Mouse (Mus musculus): ENCODE measurements around the gene Zc3hc1. TPM values are rescaled to one million over a fixed set of nuclear protein-coding genes. Genes with fewer than 3 reads are reported as not detected.

Gene Zc3hc1
- 29.7 to 37.9 TPM (median 35.1 TPM) in 4 replicates for total RNA-seq (2023; ENCODE audit: inconsistent age)

DNA sequence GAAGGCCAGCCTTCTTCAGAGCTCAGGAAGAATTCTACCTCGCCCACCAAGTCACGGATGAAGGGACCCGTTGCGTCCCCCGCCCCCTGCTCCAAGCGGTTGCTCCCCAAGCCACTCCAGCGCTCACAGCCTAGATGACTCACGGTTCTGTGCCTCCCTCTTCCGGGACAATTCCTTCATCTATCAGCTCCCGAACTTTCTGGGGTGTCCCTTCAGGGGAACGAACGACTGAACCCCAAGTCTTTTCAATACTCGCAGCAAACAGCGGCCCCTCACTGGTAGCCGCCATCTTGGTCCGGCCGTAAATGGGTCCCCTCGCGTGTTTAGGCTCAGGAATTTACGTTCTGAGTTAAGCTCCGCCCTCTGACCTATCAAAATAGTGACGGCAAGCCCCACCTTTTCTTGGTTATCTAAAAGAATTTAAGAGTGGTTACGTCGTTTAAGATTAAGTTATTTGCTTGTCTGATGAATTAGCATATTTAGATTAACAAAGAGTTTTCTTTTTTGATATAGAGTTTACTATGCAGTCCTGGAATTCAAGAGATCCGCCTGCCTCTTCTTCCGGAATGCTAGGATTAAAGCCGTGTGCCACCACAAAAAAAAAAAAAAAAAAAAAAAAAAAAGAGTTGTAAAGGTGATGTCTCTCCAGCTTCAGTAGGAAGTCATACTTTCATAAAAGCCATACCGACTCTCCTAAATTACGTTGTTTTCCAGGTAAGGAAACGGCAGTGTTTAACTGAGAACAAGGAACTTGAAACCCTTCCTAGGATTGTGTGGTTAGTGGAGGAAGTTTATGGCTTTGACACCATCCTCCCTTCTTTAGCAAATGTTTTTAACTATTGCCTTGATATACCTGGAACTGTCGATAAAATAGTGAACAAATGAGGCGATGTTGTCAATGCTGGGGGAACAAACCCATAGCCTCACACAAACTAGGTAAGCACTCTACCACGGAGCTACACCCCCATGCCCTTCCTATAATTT lies at the start of gene Zc3hc1:
Gene Zc3hc1 (minus strand): TSS at position 315 of the 984 bp plus-strand sequence.

DNA sequence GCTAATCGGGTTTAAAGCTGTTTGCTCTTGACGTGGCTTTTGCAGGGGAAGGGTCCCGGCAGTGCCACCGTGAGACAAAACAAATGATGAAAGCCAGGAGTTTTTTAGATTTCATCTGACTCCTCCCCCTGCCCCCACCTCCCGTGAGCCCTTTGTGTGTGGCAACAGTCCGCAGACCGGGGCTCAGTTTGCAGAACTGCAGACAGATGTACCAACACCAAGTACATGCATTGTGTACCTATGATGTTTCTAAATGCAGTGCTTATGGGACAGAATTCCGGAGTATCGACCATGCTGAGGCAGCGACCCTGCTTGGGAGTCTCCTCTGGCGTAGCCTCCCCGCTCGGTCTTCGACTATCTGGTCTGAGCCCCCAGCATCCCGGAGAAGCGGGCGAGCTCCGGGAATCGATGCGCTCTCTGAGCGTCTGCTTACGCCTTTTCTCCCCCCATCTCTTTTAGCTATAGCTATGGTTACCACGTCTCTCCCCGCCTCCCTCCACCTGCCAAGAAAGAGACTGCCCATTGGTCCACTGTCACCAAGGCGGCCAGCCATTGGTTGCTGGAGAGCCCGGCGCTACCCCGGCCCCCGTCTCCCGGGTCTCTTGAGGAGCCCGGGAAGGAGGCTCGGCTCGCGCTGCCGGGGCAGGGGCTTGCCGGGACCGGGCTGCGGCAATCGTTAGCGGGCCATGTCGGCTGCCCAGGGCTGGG lies 10.6 kb upstream of the Zc3hc1 start, which contains the start of gene Klhdc10:
Gene Klhdc10 (plus strand): TSS at position 561 of the 708 bp plus-strand sequence.

Other genes starting within 250 kb of the Zc3hc1 start
- gene Ube2h, start 86.5 kb downstream of the Zc3hc1 start, total RNA-seq (2023; ENCODE audit: inconsistent age) = 96.2 to 124 TPM (median 109 TPM) in 4 replicates
- gene Klhdc10, start 10.8 kb upstream of the Zc3hc1 start, total RNA-seq (2023; ENCODE audit: inconsistent age) = 20.6 to 21.0 TPM (median 20.8 TPM) in 4 replicates
- gene Tmem209, start 118.8 kb upstream of the Zc3hc1 start, total RNA-seq (2023; ENCODE audit: inconsistent age) = 30.7 to 37.1 TPM (median 33.8 TPM) in 4 replicates
- 0.45 to 1.3 TPM (median 0.68 TPM) in 4 replicates for gene Ssmem1, start 118.8 kb upstream of the Zc3hc1 start, total RNA-seq (2023; ENCODE audit: inconsistent age)
- not detected in 4 replicates for gene Cpa2, start 150.6 kb upstream of the Zc3hc1 start, total RNA-seq (2023; ENCODE audit: inconsistent age)
- gene Cpa4, start 177.3 kb upstream of the Zc3hc1 start, total RNA-seq (2023; ENCODE audit: inconsistent age) = not detected in 4 replicates
- not detected in 4 replicates for gene Cpa5, start 220.0 kb upstream of the Zc3hc1 start, total RNA-seq (2023; ENCODE audit: inconsistent age)
- 0.96 to 1.7 TPM in 2 of 4 replicates, not detected in the others for gene Cpa1, start 248.2 kb upstream of the Zc3hc1 start, total RNA-seq (2023; ENCODE audit: inconsistent age)

Data from B cell, adult (primary cell).